Mouse (Mus musculus): ENCODE measurements around the gene Ube2v1. TPM values are rescaled to one million over a fixed set of nuclear protein-coding genes. Genes with fewer than 3 reads are reported as not detected.
"Not testable (repeated sequence)": the region's sequence is repeated elsewhere in the genome, so short reads cannot be mapped to it uniquely, and the experiment has no call there.

Ube2v1 gene
- total RNA-seq, 2 experiments from 2014 or later = 82.3 to 189 TPM

DNA sequence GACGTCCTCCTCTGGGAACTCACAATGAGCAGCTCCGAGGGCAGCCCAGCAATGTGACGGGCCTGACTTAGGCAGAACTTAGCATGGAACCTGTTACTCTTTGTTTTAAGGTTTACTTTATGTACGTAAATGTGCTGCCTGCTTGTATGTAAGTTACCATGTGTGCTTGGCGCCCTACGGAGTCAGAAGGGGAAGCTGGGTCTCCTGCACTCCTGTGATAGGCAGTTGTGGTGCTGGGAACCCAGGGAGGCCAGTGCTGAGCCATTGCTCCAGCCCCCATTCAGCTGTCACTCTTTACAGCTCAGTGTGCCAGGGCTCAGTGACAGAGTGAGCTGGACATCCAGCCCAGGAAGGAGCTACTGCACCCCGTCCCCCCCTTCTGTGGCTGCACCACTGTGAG, 4.9 kb downstream of the Ube2v1 start:
- ATAC-seq (replicated peaks; ENCODE audit: low FRiP score, poor library complexity, severe bottlenecking) = no peak

DNA sequence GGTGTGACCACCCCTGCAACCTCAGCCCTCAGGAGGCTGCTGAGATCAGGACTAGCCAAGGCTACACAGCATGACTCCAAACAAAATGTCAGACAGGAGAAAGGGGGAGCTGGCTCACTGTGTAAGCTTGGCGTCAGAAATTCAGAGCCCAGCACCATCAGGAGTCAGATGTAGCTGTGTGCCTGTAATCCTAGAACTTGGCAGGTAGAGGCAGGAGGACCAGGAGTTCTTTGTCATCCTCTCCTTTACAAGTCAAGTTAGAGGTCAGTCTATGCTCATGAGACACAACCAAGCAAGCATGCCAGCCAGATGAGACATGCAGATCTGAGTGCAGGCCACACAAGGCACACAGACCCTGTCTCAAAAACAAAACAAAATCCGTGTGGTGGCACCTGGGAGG, 6.2 kb downstream of the Ube2v1 start:
- no peak for ATAC-seq (replicated peaks; ENCODE audit: low FRiP score, poor library complexity, severe bottlenecking)

DNA sequence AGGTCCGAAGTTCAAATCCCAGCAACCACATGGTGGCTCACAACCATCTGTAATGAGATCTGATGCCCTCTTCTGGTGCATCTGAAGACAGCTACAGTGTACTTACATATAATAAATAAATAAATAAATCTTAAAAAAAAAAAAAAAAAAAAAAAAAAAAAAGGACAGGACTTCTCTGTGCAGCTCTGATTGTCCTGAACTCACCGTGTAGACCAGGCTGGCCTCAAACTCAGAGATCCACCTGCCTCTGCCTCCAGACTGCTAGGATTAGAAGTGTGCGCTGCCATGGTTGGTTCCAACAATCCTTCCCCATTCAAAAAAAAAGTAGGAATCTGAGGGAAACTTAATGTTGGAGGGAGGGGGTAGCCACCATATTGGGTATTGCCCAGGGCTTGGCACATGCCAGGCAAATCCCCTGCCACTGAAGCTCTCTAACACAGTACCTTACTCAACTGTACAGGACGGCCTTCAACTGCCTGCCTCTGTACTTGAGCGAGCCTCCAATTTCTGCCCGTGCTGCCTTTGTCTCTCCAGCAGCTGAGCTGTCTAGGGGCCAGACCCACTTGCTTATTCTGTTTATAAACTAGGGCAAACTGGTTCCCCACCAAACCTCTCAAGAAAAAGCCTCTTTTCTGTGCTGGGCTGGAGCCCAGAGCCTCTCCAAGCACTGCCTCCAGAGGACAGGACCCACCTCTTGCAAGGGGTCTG, 7.4 kb downstream of the Ube2v1 start:
- no peak for ATAC-seq (replicated peaks; ENCODE audit: low FRiP score, poor library complexity, severe bottlenecking)

DNA sequence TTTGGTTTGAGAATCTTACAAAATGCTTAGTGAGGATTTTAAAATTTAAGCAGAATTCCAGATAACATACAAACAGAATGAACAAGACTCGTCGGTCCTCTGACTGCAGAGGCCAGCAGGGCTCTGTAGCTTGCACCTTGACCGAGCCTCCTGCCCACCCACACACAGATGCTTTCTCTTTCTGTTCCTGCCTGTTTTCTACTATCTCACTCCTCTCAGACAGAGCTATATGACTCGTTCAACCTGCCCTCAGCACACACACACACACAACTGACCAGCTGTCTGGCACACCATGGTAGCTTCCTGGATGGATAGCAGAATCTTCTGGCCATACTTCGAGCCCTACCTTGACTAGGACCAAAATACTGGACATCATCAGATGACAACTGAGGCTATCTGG, 8.9 kb downstream of the Ube2v1 start:
- no peak for ATAC-seq (replicated peaks; ENCODE audit: low FRiP score, poor library complexity, severe bottlenecking)

DNA sequence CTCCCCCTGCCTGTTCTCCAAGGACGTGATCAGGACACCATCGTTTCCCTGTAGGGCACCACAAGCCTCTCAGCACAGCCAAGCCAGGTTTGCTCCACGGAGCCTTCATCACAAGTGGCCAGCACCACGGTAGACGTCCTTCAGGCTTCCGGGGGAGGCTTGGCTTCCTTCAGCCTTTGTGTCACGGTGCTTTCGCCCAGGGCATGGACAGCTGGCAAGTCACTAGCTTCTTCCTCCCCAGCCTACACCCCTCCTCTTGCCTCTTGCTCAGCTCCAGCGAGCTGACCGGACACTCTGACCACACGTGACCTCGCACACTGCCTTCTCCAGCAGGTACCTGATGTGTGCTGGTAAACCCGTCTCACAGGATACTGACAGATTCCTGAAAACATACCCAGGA, 9.5 kb downstream of the Ube2v1 start:
- no peak for ATAC-seq (replicated peaks; ENCODE audit: low FRiP score, poor library complexity, severe bottlenecking)

DNA sequence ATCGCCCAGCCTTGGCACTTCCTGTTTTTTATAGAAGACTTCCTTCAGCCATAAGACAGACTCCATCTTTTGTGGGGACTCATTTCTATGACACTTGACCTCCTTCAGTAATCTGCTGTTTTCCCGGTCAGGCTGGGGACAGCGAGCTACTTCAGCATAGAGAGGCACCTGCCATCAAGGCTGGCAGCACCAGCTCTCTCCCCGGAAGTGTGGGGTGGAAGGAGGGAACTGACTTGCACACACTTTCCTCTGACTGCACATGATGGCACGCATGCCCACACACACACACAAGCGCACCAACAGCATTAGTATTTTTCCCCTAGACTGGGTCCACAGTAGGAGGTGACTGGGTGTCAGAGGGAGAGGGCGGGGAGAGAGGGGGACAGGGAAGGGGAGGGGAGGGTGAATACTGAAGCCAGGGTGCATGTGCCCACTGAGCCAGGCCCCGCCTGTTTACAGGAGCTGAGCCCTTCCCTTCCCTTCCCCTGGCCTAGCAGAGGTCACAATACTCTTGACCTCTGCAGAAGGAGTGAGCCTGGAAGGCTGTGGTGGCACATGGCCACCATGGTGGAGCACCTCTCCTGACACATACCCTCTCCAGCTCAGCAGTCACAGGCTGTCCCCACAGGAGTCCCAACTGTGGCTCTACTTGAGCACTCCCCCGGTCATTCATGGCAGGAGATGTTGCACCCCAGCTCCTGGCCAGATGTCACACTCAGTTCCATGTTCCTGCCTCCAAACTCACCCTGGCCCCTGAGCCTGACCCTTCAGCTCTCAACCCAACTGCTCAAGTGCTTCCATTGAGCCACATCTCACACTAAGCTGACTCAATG, 10.4 kb downstream of the Ube2v1 start:
- 0 out of 2 replicates have a peak, but pooled peaks have one; percentile 2 for ATAC-seq (replicated peaks; ENCODE audit: low FRiP score, poor library complexity, severe bottlenecking)

DNA sequence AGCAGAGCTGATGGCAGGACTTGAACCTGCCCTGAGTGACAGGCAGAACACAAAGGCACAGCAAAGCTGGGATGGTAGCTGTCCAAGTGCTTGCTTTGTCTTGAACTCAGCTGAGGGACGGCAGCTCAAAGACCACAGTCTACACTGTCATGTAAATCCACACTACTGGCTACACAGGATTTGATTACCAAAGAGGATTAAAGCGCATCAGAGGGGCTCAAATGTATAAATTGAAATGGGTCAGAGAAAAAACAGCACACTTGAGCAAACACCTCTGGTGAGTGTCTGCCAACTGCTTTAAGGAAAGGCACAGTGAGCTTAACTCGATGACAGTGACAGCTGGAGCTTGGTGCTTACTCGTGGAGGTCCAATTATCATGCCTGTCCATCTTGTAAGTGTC, 14.4 kb downstream of the Ube2v1 start:
- ATAC-seq (replicated peaks; ENCODE audit: low FRiP score, poor library complexity, severe bottlenecking) = no peak

DNA sequence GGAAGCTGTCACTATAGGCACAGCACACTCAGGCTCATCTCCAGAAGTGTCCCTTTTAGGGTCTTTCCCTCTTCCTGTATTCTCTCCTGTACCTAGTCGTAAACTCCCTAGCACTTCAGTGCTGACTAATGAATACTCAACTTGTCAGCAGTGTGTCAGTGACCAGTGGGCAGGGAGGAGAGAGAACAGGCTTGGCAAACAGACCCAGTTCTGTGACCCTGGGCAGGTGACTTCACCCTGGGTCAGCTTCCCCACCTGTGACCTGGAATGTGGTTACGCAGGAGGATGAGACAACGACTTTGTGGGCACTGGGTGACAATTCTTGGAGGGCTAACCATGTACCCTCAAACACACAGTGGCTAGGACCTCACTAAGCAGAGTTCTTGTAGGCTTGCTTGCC, 14.9 kb downstream of the Ube2v1 start:
- no peak for ATAC-seq (replicated peaks; ENCODE audit: low FRiP score, poor library complexity, severe bottlenecking)

DNA sequence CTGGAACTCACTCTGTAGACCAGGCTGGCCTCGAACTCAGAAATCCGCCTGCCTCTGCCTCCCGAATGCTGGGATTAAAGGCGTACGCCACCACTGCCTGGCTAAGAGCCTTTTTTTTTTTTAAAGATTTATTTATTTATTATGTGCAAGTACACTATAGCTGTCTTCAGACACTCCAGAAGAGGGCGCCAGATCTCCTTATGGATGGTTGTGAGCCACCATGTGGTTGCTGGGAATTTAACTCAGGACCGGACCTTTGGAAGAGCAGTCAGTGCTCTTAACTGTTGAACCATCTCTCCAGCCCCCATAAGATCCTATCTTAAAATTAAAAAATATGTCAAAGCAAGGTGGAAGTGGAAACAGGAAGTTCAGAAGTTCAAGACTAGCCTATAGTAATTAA, 18.6 kb downstream of the Ube2v1 start:
- not testable (repeated sequence) for ATAC-seq (replicated peaks; ENCODE audit: low FRiP score, poor library complexity, severe bottlenecking)

DNA sequence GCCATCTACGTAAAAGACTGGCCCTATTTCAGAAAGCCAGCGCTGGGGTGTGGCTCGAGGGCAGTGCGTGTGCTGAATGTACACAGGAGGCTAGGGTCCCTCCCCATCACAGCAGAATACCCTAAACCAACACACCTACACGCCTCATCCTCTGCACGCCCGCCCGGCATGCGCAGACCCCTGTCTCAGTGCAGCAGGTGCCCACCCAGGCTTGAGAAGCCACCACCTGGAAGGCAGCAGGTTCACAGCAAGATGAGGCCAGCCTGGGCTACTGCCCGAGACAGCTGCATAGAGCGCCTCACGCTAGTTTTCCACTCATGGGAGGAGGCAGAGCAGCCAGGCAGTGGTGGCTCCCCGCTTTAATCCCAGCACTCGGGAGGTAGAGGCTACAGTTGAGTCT, 19.8 kb downstream of the Ube2v1 start:
- no peak for ATAC-seq (replicated peaks; ENCODE audit: low FRiP score, poor library complexity, severe bottlenecking)

DNA sequence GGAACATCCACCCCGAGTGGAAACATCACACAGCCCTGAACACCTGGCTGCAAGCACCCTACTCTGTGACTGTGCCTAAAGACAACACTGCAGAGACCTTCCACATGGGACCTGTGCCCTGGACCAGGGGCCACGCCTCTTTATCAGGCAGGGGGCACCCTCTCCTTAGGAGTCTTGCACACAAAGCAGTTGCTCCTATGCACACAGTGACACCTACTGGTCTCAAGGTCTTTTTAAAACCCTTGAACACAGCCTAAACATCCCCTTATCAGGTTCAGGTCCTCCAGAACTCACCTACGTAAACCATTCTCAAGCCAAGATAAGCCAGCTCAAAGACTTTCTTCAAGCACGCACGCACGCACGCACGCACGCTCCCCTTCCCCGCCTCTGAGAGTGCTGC, 20.6 kb downstream of the Ube2v1 start:
- no peak for ATAC-seq (replicated peaks; ENCODE audit: low FRiP score, poor library complexity, severe bottlenecking)

DNA sequence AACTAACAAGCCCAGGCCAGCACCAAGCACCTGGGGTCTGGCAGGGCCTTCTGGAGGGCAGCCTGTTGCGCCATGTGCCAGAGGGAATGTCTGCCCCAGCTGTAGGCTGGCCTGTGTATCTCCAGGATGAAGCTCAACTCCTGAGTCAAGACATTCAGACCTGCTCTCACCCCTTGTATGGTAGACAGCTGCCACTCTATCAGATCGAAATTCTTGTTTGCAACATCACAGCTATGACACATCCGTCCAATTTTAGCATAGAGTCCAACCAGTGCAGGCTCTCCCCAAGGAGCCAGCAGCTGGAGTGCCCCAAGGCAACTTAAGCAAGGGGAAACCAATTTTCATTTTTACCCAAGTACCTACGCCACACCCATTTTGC, 25.2 kb downstream of the Ube2v1 start:
- no peak for ATAC-seq (replicated peaks; ENCODE audit: low FRiP score, poor library complexity, severe bottlenecking)

DNA sequence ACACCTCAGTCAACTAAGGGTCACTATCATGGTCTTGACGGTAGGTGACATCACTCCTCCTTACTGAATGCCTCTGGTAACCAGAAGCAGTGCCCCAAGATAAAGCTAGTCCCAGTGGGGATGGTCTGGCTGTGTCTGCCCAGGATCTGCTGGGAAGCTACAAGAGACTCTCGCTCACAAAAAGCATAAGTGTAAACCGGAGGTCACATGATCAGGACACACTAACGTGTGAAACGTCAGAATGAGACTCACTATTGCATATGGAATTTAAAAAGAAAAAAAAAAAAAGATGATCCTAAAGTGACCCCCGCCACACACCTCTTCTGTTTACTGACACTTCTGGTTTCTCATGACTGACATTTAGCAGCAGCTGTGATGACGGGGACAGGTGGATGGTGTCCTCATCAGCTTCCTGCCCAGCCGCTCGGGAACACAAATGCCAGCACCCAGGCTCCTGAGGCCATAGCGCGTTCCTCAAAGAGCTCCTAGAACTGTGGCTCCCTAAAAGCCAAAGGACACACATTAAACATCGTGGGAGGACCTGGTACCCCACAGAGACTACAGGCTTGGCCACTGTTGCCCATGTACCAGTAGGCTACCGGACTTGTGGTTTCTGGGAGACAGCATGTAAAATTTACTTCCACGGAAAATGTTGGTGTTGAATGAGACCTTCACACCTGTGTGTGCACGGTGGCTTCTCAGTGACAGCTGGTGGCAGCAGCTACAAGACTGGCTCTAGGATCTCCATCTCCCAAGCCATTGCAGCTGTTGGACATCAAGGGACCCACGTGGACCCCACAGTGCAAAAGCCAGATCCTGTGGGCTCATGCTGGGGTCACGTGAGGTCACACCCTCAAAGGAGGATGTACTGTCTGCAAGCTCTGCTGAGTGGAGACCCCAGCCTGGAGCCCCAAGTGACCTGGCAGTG, 25.8 kb downstream of the Ube2v1 start:
- ATAC-seq (replicated peaks; ENCODE audit: low FRiP score, poor library complexity, severe bottlenecking) = no peak

DNA sequence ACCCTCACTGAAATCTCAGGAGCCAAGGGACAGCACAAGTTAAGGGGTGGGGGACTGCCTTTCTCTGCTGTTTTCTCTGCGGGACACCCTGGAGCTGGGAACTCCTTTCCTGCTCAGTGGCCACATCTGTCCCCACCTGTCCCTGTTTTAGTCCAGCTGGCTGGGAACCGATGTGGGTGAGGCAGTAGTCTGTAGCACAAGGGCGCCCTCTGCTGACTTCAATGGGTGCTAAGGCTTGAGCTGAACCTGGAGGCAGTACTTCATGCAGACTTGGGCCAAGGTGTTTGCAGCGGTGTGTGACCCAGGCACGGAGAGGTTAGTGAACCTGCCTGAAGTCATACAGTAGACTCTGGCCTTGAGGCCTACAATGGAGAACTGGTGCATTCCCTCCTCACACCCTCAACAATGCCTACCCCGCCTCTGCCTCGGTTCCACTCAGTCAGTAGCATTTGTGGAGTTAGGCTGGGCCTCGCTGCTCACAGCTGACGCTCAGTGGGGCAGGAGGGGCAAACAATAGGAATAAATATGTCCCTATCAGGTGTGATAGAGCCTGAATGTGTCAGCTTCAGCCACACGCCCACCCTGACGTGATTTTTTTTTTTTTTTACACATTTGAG, 26.6 kb downstream of the Ube2v1 start:
- ATAC-seq (replicated peaks; ENCODE audit: low FRiP score, poor library complexity, severe bottlenecking) = peak; percentile 74

DNA sequence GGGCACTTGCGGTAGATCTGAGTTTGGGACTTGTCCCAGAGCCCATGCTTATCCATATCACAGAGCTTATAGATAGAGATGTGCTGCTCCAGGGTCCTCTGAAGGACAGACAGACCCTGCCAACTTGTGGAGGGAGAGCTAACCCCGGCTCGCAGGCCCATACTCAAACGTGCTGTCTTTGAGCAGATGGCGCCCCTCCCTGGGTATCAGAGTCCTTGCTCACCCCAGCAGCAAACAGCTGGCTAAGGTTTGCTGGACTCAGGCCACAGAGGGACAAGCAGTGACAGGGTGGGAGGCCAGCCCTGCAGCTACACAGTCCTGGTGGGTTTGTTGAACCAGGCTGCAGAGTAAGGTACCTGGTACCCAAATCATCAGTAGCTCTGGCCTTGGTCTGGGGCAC, 28.9 kb downstream of the Ube2v1 start:
- no peak for ATAC-seq (replicated peaks; ENCODE audit: low FRiP score, poor library complexity, severe bottlenecking)

DNA sequence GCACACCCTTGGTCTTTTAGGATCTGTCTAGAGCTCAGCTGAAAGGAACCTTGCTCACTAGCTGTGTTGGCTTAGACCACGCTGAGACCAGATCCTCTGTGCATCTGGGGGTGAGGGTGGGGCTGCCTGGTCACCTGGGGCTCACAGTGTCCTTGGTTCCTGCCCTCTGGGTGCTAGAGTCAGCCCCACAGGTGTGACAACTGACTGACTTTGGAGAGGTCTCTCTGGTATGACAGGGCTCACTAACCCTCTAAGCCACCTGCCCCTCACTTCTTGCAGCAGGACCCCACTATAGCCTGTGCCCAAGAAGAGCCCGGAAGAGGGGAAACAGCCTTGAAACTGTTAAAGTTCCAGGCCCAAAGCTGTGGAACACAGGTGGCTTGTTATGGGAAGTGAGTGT, 29.5 kb downstream of the Ube2v1 start:
- ATAC-seq (replicated peaks; ENCODE audit: low FRiP score, poor library complexity, severe bottlenecking) = no peak

DNA sequence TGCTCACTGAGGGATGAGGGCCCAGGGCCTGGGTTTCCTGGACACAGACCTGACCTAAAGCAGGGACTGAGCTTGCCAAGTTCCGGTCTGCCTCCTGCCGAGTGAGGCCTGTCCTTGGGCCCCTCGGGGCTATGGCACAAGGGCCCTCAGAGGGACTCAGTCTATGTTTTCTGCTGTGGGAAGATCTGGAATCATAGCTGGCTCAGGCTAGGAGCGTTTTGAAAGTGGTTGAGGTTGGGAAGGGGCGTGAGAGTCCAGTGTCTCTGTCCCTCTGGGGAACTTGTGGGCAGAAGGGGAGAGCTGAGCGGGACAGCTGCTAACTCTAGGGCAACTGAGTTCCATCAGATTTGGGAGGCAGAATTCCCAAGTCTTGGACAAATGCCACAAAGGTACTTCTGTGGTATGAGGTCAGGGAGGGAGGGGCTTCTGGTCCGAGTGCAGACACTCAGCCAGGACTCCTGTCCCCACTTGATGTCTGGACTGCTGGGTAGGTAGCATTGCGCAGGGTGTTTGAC, 31.4 kb downstream of the Ube2v1 start:
- no peak for ATAC-seq (replicated peaks; ENCODE audit: low FRiP score, poor library complexity, severe bottlenecking)

DNA sequence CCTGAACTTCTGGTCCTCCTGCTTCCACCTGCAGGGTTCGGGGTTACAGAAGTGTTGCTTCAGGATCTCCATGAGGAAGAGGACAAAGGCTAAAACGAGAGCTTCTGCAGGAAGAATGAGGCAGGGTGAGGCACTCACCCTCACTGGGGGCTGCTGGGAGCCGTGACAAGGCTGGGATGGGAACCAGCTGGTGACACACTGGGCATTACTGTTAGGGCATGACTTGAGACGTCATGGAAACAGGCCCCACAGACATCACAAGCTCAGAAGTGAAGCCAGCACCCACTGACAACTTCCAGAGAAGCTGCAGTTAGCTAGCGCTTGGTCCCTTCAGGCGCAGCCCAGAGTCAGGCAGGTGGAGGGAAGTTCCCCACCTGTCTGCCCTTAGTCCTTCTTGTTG, 32.0 kb downstream of the Ube2v1 start:
- ATAC-seq (replicated peaks; ENCODE audit: low FRiP score, poor library complexity, severe bottlenecking) = no peak

DNA sequence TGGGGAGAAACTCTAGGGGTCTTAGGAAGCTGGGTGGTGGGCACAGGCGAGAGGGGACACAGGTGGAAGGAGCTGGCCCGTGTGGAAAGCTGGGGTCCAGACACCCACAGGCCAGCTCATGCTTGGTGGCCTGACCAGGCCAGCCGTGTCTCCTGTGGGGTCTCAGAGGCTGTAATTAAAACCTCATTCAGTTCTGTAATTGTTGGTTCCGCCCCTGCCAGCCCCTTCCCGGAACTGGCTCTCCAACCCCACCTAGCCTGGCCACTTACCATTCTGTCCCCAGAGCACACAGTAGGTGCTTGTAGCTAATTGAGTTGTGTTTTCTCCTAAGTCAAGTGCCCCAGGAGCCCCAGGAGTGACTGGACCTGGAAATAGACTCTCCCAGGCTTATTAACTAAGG, 32.7 kb downstream of the Ube2v1 start:
- ATAC-seq (replicated peaks; ENCODE audit: low FRiP score, poor library complexity, severe bottlenecking) = no peak

All from erythroid progenitor cell, adult 5-6 weeks (primary cell).